Mouse (Mus musculus) kidney, postnatal 25 days (tissue): ENCODE results near the gene Adsl.
"Not testable (repeated sequence)": the region's sequence is repeated elsewhere in the genome, so short reads cannot be mapped to it uniquely, and the experiment has no call there.

ENCODE experiments used
- DNase-seq, 2 experiments: peaks; one replicate each; pipeline ENCODE4 v3.0.0; 2021; ENCODE audit warnings: mixed read lengths in 2 of 2

The Adsl gene

DNA sequence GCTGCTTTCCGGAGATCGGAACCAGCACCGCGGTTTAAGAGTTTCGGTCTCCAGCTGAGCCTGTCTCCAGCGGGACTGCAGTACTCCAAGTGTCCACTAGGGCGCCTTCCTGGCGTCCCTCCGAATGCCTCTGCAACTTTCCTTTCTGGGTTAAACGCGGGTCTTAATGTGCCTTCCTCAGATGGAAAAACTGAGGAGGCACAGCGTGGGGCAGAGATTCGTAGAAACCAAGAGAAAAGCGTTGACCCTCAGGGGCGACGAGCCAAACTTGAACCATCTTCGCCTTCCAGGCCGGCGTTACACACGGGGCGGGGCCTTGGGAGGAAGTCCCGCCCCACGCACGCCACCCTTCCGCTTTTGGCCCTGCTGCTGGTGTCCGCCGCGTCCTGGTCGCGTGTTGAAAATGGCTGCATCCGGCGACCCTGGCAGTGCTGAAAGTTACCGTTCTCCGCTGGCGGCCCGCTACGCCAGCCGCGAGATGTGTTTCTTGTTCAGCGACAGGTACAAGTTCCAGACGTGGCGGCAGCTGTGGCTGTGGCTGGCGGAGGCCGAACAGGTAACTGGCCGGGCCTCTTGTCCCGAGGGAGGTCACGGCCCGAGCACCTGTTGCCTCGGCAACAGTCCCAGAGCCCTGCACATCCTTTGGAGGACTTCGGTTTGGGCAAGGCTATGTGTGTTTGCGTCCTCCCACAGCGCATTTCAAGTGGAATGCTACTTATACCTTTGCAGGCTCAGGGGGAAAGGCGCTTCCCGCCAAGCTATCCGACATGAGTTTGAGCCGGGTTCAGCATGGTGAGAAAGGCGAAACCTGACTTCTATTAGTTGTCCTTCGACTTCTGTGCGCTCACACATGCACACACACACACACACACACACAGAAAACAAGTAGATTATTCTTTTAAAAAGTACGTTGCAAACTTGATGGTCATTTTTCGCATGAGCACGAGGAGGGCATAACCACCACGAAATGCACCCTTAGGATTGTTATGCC, at the start of gene Adsl:
Gene Adsl (plus strand): TSS at position 346 of the 991 bp plus-strand sequence.
- DNase-seq: peak; percentile 91 to 94

GRCm38 (mm10) chr15:80899806-80900205, 48.5 kb upstream of the Adsl start:
- no peak for DNase-seq

GRCm38 (mm10) chr15:80901806-80902513, 46.3 kb upstream of the Adsl start:
- DNase-seq: no peak

GRCm38 (mm10) chr15:80904776-80905175, 43.5 kb upstream of the Adsl start:
- not testable (repeated sequence) for DNase-seq

- DNase-seq: no peak
These were observed 38.1 kb upstream of the Adsl start for GRCm38 (mm10) chr15:80910183-80910582.

GRCm38 (mm10) chr15:80910790-80911531, 37.3 kb upstream of the Adsl start:
- DNase-seq: no peak

DNA sequence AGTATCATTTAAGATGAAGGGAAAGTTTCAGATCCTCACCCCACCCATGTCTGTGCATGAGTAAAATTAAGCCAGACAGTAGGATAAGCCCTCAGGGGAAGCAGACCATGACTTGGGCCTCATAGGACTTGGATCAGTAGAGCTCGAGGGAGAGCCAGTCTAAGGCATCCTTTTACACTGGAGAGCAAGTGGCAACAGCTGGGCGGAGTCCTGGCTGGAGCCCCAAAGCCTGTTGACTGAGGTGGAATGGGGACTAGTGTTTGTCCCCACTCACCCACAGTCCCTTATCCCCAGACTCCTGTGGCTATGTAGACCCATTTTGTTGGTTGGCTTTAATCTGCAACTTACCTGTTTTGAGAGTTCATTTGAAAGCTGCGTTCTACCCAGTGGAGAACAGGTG, 36.1 kb upstream of the Adsl start:
- DNase-seq: peak in 1 of 2 experiments; percentile 14

- no peak for DNase-seq
These were observed 34.5 kb upstream of the Adsl start for GRCm38 (mm10) chr15:80913803-80914202.

DNA sequence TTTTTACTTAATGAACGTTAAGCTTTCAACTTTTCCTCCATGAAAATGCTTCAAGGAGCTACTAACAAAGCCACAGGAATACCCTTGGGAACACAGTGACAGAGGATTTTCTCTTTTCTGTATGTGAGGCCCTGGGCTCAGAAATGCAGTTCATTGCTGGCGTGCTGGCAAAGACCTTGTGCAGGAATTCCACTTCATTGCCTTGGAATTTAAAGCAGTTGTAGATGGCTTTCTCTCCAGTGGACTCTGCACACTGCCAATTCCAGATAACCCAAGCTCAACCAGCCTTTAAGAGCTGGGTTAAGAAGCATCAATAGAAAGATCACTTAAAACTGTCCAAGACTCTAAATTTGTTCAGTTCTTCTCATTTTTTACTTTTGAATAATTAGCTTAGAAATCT, 32.4 kb upstream of the Adsl start:
- peak; percentile 58 to 67 for DNase-seq

DNA sequence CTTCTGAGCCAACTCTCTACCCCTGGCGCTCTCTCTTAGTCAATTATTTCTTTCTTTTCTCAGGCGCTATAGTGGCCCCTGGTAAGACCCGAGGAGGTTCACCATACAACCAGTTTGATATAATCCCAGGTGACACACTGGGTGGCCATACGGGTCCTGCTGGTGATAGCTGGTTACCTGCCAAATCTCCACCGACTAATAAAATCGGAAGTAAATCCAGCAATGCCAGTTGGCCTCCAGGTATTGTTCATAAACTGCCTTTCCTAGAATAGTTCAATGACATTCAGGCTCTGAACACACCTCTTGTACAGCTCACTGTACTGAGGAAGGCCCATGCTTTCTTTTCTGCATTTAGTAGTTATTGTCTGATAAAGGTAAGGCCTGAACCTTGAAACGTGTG, 31.7 kb upstream of the Adsl start:
- no peak for DNase-seq

DNA sequence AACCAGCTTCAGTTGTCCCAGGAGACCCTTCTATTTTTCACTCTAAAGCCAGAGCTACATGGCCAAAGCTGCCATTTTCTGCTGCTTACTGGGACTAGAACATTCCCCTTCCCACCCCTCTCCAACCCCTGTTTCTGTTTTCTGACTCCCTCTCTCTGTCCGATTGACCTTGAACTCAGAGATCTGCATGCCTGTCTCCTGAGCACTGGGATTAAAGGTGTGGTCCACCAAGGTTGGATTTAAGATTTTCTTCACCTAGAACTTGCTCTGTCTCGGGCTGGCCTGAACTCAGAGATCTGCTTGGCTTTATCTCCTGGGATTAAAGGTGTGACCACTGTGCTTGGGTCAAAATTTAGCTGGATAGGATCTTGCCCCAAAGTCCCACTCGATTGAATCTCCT, 27.9 kb upstream of the Adsl start:
- DNase-seq: no peak

DNA sequence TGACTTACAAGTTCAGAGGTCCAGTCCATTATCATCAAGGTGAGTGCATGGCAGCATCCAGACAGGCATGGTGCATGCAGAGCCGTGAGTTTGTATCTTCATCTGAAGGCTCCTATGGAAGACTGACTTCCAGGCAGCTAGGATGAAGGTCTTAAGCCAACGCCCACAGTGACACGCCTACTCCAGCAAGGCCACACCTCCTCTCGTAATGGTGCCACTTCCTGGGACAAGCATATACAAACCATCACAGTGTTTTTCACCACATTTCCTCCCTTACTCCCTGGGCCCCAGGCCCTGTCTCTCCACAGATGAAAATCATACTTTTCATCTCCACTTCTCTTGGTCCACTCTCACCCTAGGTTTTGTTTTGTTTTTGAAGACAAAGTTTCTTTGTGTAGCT, 26.5 kb upstream of the Adsl start:
- DNase-seq: no peak

DNA sequence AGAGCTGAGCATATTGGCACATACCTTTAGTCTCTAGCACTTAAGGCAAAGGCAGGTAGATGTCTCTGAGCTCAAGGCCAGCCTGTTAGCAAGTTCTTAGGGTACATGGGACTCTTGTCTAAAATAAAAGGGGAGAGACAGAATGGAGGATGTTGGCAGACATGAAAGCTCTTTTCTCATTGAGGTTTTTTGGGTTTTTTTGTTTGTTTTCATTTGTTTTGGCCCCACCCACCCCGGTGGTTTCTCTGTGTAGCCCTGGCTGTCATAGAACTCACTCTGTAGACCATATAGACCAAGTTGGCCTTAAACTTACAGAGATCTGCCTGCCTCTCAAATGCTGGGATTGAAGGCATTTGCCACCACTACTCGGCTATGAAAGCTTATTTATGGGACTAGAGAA, 24.1 kb upstream of the Adsl start:
- DNase-seq: no peak

- DNase-seq: peak in 1 of 2 experiments; percentile 38
These were observed 19.4 kb upstream of the Adsl start for GRCm38 (mm10) chr15:80928811-80929355.

DNA sequence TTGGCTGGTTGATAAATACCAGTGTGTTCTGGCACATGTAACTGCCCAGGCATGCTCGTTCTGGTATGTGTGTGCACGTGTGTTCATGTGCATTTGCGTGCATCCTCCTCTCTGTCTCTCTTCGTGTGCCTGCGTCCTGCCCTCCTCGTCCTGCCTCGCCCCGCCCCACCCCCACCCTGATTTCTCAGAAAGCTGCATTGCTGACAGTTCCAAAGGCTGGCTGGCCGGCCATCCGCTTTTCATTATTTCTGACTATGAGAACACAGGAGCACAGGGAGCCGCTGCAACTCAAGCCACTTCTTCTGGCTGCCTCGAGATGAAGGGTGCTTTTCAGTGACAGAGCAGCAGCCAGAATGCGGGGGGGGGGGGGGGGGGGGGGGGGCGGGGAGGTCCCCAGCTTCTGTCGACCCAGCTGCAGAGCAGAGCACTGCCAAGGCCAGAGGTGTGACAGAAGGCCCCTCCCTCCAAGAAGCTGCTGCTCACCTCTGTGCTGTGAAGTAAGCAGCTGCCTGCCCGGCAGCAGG, 18.2 kb upstream of the Adsl start:
- no peak for DNase-seq

DNA sequence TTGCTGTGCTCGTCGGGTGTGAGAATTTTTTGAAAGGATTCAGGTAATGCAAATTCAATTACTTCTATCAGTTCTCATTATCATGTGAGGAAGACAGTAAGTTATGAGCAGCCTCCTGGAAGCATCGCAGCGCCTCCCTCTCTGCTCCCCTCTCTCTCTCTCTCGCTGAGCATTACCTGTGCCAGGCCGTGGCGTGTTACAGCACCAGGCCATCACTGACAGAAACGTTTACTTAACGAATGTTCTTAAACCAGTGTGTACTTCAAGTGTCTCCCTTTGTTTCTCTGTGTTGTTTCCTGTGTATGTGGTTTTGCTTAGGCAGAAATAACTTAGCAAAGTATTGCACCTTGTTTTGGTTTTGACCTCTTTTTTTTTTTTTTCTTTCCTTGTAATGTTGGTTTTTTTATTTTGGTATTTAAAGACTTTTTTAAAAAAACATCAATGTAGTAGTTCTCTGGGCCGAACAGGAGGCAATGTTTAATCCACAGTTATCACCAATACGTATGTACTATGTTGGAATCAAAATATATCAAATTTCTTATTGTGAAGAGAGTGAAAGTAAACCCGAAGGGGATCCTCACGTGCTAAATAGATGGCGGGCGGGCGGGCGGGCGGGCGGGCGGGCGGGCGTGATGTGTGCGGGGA, 17.5 kb upstream of the Adsl start:
- not testable (repeated sequence) for DNase-seq

- DNase-seq: no peak
These were observed 16.8 kb upstream of the Adsl start for GRCm38 (mm10) chr15:80931345-80931960.

GRCm38 (mm10) chr15:80934841-80935240, 13.4 kb upstream of the Adsl start:
- no peak for DNase-seq

- DNase-seq: no peak
These were observed 11.6 kb upstream of the Adsl start for GRCm38 (mm10) chr15:80936686-80937085.

DNA sequence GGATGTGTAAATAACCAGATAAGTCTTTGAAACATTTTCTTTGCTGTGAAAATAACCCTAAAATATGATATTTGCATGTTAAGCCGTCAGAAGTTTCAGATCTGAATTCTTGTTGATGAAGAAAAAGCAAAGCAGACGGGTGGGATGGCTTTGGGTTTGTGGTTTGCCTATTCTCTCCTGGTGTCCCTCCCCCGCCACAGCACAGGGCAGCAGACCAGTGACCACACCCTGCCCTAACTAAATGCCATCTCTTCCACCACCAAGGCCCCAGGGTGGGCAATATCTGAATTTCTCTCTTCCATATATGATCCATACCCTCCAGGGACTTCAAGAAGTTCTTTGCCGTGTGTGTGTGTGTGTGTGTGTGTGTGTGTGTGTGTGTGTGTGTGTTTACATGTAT, 9.7 kb upstream of the Adsl start:
- no peak for DNase-seq

DNA sequence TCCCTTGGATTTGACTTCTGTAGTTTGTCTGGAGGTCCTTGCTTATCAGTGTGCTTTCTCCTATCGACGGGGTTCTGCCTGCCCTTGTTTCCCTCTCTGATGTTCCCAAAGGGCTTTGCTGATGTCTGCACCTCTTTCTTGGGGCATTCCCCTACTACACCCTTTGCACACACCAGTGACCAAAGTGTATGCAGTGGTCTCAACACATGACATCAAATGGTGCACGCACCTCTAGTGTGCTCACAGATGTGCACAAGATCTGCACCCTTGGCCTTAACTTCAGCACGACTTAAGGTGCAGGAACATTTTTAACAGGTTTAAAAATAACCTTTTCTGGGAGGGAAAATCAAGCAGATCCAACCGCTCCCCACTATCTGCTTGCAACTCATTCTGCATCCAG, 8.9 kb upstream of the Adsl start:
- DNase-seq: no peak
